Comparison of ENCODE assay signal across 8 mouse cellular contexts in the genomic region with DNA sequence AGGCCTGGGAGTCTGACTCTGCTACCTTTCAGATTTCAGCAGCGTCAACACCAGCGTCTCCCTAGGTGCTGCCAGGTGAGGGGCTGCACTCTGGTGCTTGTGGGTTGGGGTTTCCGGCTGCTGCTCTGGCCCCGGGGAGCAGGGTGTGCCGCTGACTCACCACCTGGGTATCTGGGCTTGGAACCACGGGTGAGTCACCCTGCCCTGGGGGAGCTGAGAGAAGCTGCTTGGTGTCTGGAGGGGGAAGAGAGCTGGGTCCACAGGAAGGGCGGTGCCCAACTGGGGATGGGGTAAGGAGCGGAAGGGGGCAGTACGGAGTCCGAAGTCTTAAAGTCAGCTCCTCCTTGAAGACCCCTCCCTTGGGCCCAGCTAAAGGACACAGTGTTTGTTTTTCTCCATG. TPM values are rescaled to one million over a fixed set of nuclear protein-coding genes. Genes with fewer than 3 reads are reported as not detected.
A peak's percentile ranks its signal among the peaks of the same experiment; 100 is the strongest.
DNase-seq lines count a peak whose midpoint lies in the region; ATAC-seq lines count a peak whose summit lies in the region.

No protein-coding gene starts in this region.

- no peak overlapping the region for H3K4me3 ChIP-seq in heart, embryonic 15.5 days
- H3K4me3 ChIP-seq in limb, embryonic 15.5 days, result no peak overlapping the region
- no peak overlapping the region for H3K4me3 ChIP-seq in midbrain, embryonic 10.5 days

- peaks cover 10% of the 10 kb centered on the region for H3K4me1 ChIP-seq in heart, embryonic 15.5 days (replicated peaks)
- peaks cover 31% of the 10 kb centered on the region for H3K4me1 ChIP-seq in limb, embryonic 15.5 days
- H3K4me1 ChIP-seq in midbrain, embryonic 10.5 days, result peaks cover 11% of the 10 kb centered on the region

- H3K9me3 ChIP-seq in heart, embryonic 15.5 days (replicated peaks), result no peaks in the 10 kb centered on the region
- H3K9me3 ChIP-seq in limb, embryonic 15.5 days, result no peaks in the 10 kb centered on the region
- no peaks in the 10 kb centered on the region for H3K9me3 ChIP-seq in midbrain, embryonic 10.5 days (replicated peaks)

- peak; percentile 14; the same call in 1 of the 2 replicates for ATAC-seq in heart, embryonic 15.5 days (replicated peaks; ENCODE audit: insufficient number of reproducible peaks, insufficient read depth, low FRiP score, low read depth)
- no peak for ATAC-seq in limb, embryonic 15.5 days (ENCODE audit: insufficient number of reproducible peaks, low FRiP score, low TSS enrichment, low read depth)

- no peaks in the 10 kb centered on the region for H3K27me3 ChIP-seq in heart, embryonic 15.5 days
- H3K27me3 ChIP-seq in limb, embryonic 15.5 days, result no peaks in the 10 kb centered on the region
- H3K27me3 ChIP-seq in midbrain, embryonic 10.5 days (ENCODE audit: low read depth, poor library complexity, severe bottlenecking), result no peaks in the 10 kb centered on the region

- no peaks in the 10 kb centered on the region for H3K36me3 ChIP-seq in heart, embryonic 15.5 days
- H3K36me3 ChIP-seq in limb, embryonic 15.5 days, result no peaks in the 10 kb centered on the region
- H3K36me3 ChIP-seq in midbrain, embryonic 10.5 days, result no peaks in the 10 kb centered on the region

- H3K27ac ChIP-seq in heart, embryonic 15.5 days, result peak overlapping the region; percentile 42; the same call in 1 of the 2 replicates
- H3K27ac ChIP-seq in limb, embryonic 15.5 days, result peak overlapping the region; percentile 71
- no peak overlapping the region for H3K27ac ChIP-seq in midbrain, embryonic 10.5 days (replicated peaks)

- 36% methylated on average over 10 of the region's 10 CpGs for WGBS in heart, embryonic 15.5 days
- 49% methylated on average over 10 of the region's 10 CpGs for WGBS in limb, embryonic 15.5 days
- 60% methylated on average over 10 of the region's 10 CpGs for WGBS in midbrain, embryonic 10.5 days

- DNase-seq in ES-CJ7 (ENCODE audit: low read depth, low spot score), result peak; percentile 69
- peak; percentile 90 for DNase-seq in adrenal gland, postnatal 14 days
- peak; percentile 88 for DNase-seq in skeletal muscle tissue, adult 2 months (ENCODE audit: low read depth, low spot score)
- DNase-seq in urinary bladder, postnatal 36 days (ENCODE audit: low spot score in 2 of 2), result peak; percentile 89 to 93
- DNase-seq in frontal cortex, postnatal 14 days (ENCODE audit: low spot score in 2 of 2), result no peak
- DNase-seq in midbrain, embryonic 10.5 days (ENCODE audit: low spot score), result no peak

- no peak overlapping the region for H3K9ac ChIP-seq in heart, embryonic 15.5 days
- no peak overlapping the region for H3K9ac ChIP-seq in limb, embryonic 15.5 days

- no peak overlapping the region for H3K4me2 ChIP-seq in heart, embryonic 15.5 days
- H3K4me2 ChIP-seq in limb, embryonic 15.5 days, result no peak overlapping the region

RNA-seq across cellular contexts. Expression of a gene that starts 3.1 kb away (rescaled TPM):
- total RNA-seq in adrenal gland, postnatal 14 days (2021), result not detected in 2 replicates
- not detected in 2 replicates for polyA plus RNA-seq in heart, embryonic 15.5 days (2015; fragmentation: Nextera tagmentation; extraction: Ambion mirVana)
- not detected in 2 replicates for polyA plus RNA-seq in limb, embryonic 15.5 days (2015; fragmentation: Nextera tagmentation; extraction: Ambion mirVana)
- polyA plus RNA-seq in midbrain, embryonic 10.5 days (2016; fragmentation: Nextera tagmentation; extraction: Ambion mirVana), result not detected in 2 replicates

RNA-seq across cellular contexts. Expression of a gene that starts 14.8 kb away (rescaled TPM):
- total RNA-seq in adrenal gland, postnatal 14 days (2021), result not detected in 2 replicates
- not detected in 2 replicates for polyA plus RNA-seq in heart, embryonic 15.5 days (2015; fragmentation: Nextera tagmentation; extraction: Ambion mirVana)
- polyA plus RNA-seq in limb, embryonic 15.5 days (2015; fragmentation: Nextera tagmentation; extraction: Ambion mirVana), result not detected in 2 replicates
- polyA plus RNA-seq in midbrain, embryonic 10.5 days (2016; fragmentation: Nextera tagmentation; extraction: Ambion mirVana), result not detected in 2 replicates

RNA-seq across cellular contexts. Expression of a gene that starts 16.7 kb away (rescaled TPM):
- 9.6 and 18.7 TPM in 2 replicates for total RNA-seq in adrenal gland, postnatal 14 days (2021)
- 2.8 and 7.5 TPM in 2 replicates for polyA plus RNA-seq in heart, embryonic 15.5 days (2015; fragmentation: Nextera tagmentation; extraction: Ambion mirVana)
- polyA plus RNA-seq in limb, embryonic 15.5 days (2015; fragmentation: Nextera tagmentation; extraction: Ambion mirVana), result 21.0 and 29.6 TPM in 2 replicates
- polyA plus RNA-seq in midbrain, embryonic 10.5 days (2016; fragmentation: Nextera tagmentation; extraction: Ambion mirVana), result 0.35 and 0.81 TPM in 2 replicates

RNA-seq across cellular contexts. Expression of a gene that starts 21.4 kb away (rescaled TPM):
- not detected in 2 replicates for total RNA-seq in adrenal gland, postnatal 14 days (2021)
- polyA plus RNA-seq in heart, embryonic 15.5 days (2015; fragmentation: Nextera tagmentation; extraction: Ambion mirVana), result not detected in 2 replicates
- polyA plus RNA-seq in limb, embryonic 15.5 days (2015; fragmentation: Nextera tagmentation; extraction: Ambion mirVana), result not detected in 2 replicates
- polyA plus RNA-seq in midbrain, embryonic 10.5 days (2016; fragmentation: Nextera tagmentation; extraction: Ambion mirVana), result not detected in 2 replicates

RNA-seq across cellular contexts. Expression of a gene that starts 25.8 kb away (rescaled TPM):
- total RNA-seq in adrenal gland, postnatal 14 days (2021), result 54.3 and 59.5 TPM in 2 replicates
- polyA plus RNA-seq in heart, embryonic 15.5 days (2015; fragmentation: Nextera tagmentation; extraction: Ambion mirVana), result 48.9 and 70.5 TPM in 2 replicates
- 481 and 553 TPM in 2 replicates for polyA plus RNA-seq in limb, embryonic 15.5 days (2015; fragmentation: Nextera tagmentation; extraction: Ambion mirVana)
- 14.0 and 23.4 TPM in 2 replicates for polyA plus RNA-seq in midbrain, embryonic 10.5 days (2016; fragmentation: Nextera tagmentation; extraction: Ambion mirVana)

Comparison
In these comparisons a context has a peak if more than half of its experiments do, and no peak if none do; other contexts are left out.
1. DNase-seq: peak in ES-CJ7 (single experiment), adrenal gland, postnatal 14 days (single experiment), skeletal muscle tissue, adult 2 months (single experiment) and urinary bladder, postnatal 36 days (2 of 2); none in frontal cortex, postnatal 14 days (0 of 2) and midbrain, embryonic 10.5 days (single experiment).